Mouse (Mus musculus): Measurements from ENCODE around the gene Msrb3.

Msrb3 gene

DNA sequence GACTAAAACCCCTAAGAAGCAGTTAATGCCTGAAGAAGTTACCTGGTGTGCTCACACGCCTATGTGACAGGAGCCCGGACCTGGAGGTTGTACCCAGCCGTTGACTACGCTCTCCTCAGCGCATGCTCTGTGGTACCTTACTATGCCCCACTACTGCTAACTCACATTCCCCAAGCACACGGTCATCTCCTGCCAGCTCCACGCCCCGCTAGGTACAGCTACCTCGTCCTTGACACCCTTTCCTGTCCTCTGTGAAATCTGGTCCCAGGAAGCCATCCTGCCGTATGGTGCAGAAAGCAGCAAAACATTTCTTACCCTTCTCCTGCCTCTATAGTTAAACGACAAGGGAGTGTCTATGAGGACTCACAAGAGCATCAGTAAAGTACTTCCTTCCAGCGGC is 37.2 kb downstream of the Msrb3 start:
- DNase-seq (ENCODE audit: low spot score), result no peak

DNA sequence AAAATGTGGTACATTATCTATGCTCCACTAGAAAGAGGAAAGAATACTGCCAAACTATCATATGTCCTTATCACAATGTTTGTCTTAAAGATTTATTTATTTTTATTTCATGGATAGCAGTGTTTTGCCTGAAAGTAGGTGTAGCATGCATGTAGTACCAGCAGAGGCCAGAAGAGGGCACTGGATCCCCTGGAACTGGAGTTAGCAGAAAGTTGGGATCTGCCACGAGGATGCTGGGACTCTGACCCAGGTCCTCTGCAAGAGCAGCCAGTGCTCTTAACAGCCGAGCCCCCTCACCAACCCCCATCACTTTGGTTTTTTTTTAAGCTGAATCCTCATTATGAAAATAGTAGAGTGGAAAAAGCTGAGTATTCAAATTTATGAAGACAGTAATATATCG is 37.7 kb downstream of the Msrb3 start:
- DNase-seq (ENCODE audit: low spot score), result no peak

GRCm38 (mm10) chr10:120857531-120858001 is 41.3 kb downstream of the Msrb3 start:
- peak; percentile 38 for DNase-seq (ENCODE audit: low spot score)

GRCm38 (mm10) chr10:120854329-120854728 is 44.6 kb downstream of the Msrb3 start:
- no peak for DNase-seq (ENCODE audit: low spot score)

- no peak for DNase-seq (ENCODE audit: low spot score)
Observed at GRCm38 (mm10) chr10:120853816-120854215, 45.1 kb downstream of the Msrb3 start.

- no peak for DNase-seq (ENCODE audit: low spot score)
Observed at GRCm38 (mm10) chr10:120851196-120851781, 47.6 kb downstream of the Msrb3 start.

DNA sequence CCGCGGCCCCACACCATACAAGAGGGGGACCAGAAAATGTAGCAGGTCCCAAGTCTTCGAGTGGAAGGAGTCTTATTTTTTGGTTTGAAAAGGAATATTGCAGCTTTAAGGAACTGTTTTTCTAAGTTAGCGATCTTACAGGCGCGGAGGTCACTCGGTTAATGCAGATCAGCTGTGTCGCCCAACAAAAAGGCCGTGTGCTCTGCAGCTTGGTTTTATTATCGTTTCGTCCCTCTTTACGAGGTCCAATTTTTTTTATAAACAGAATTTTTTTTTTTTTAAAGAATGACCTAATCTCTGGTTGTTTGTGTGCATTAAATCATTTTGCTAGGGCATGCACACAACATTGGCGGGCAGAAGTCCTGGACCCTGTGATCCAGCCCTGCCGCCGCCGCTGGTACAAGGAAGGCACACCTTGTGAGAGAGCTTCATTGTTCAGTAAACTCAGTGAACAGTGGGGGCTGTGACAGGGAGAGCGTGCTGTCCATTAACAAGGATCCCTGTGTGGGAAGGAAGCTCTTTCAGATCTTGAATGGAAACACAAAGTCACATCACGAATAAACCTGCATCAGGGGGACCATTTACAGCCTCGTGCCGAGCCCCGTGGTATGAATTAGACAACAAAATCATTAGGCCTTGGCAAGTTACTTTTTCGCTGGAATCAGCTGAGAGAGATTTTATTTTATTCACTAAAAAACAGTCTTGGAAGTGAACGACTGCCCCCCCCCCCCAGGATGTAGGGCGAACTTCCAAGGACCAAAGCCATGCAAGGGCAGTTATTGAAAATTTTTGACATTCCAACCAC is 48.3 kb downstream of the Msrb3 start:
- no peak for DNase-seq (ENCODE audit: low spot score)

DNA sequence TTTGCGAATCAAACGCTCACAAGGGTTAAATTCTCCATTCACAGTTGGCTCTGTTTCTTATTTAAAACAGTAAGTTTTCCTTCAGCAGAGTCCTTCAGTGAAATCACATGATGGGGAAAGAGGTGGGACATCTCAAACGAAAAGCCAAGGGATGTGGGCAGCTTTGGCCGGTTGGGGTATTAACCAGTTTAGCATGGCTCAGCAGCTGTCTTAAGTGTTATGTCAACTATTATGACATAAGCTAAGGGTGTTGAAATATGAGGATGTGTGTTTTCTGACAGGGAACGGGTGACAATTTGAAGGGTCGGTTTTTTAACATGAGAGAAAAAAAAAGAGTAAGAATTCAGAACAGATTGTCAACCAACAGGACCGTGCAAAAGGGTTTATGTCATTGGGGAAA is 50.2 kb downstream of the Msrb3 start:
- peak; percentile 26 for DNase-seq (ENCODE audit: low spot score)

DNA sequence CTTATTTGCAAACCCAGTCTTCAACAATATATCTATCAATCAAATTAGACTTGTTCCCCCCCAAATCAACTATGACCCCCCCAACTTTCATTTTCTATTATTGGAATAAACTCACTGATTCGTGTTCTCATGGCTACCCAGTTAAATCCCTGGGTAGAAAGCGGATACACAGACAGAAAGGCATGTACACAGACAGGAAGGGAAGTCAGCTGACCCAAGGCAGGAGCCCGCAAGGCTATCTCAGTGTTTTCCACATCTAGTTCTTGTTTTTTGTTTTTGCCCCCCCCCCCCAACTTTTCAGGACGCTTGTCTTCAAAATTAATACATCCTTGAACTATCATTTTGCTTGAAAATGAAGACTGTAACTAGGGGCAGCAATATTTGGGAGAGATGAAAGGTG is 51.1 kb downstream of the Msrb3 start:
- DNase-seq (ENCODE audit: low spot score), result no peak

DNA sequence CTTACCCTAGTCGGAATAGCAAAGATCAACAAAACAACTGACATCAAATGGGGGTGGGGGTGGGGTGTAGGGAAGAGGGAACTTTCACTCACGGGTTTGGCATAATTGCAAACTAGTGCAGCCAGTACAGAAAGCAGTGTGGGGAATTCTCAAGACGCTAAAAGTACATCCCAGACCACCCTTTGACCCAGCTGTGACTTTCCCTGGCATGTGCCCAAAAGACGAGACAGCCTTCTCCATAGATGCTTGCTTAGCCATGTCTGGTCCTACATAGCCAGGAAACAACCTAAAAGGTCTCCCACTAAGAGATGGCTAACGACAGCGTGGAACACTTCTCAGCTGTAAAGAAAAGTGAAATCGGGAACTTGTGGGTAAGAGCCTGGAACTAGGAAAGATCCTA is 58.9 kb downstream of the Msrb3 start:
- no peak for DNase-seq (ENCODE audit: low spot score)

- no peak for DNase-seq (ENCODE audit: low spot score)
Observed at GRCm38 (mm10) chr10:120834531-120834930, 64.4 kb downstream of the Msrb3 start.

GRCm38 (mm10) chr10:120833836-120834235 is 65.1 kb downstream of the Msrb3 start:
- DNase-seq (ENCODE audit: low spot score), result no peak

- no peak for DNase-seq (ENCODE audit: low spot score)
Observed at GRCm38 (mm10) chr10:120827761-120828160, 71.1 kb downstream of the Msrb3 start.

DNA sequence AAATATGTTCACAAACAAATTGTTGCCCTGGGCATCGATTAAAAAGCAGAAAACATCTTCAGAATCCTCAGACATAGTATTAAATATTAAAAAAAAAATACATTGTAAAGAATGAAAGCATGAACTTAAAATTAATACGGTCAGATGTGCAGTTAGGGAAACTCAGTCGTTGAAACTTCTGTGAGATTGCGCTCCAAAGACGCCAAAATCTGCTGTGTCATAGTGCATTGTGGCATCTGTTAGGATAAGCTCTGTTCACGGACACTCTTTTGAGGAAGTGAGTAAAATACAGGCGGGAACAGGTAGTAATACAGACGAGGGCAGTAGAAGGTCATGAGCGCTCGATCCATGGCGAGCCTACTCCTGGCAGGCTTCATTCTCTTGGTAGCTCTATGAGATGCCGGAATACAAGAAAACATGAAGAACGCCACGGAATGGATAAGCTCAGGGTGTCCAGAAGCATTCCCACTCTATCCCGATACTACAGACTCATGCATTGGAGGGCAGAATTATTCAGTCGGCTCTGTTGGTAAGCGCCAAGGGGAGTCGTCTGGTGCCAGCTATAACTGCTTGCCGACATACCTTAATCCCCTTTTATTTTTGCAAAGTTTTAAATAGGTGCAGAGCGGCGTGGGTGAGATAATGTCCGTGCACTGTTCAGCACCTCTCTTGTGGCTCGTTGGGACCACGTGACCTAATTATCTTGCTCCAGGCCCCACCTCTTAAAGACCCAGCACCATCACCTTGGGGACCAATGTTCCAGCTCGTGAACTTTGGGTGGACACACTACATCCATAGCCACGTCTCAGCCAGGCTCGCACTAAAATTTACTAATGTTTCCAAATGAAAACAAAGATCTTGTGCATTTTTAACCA is 71.9 kb downstream of the Msrb3 start:
- DNase-seq (ENCODE audit: low spot score), result no peak

- DNase-seq (ENCODE audit: low spot score), result no peak
Observed at GRCm38 (mm10) chr10:120826381-120826780, 72.5 kb downstream of the Msrb3 start.

GRCm38 (mm10) chr10:120825594-120825993 is 73.3 kb downstream of the Msrb3 start:
- DNase-seq (ENCODE audit: low spot score), result no peak

DNA sequence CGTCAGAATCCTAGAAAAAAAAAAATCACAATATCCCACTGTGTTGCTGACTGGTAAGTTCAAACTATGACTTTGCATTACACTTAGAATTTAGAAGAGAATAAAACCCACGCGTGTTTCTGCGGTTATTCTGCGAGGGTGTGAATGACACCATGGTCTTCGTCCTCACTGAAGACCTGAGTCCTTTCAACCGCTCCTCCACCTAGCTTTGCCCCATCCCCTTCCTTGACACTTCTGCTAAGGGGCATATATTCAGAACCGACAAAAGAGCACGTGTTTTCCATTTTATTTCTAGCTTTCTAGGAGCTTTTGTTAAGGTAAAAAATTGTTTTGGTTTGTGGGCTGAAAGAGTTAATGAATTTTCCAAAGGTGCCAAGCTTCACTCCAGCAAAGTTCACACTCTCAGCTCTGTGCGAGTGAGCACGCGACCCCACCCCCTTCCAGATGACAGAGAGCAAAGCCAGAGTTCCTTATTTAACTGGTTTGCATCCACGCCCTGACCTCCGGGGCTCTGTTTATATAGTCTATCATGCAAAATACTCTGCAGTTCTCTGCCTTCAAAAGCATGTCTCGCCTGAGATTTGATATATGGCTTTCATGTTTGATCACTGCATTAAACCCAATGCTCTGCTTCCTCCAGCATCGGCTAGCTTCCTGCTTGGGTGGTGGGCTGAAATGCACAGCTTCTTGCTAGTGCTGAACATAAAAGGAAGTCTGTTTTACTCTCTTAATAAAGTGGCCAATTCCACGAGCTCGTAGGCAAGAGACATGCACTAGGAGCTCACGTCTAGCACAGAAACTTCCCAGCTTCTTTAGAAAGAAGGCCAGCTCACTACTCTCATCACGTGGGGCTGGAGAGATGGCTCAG is 77.2 kb downstream of the Msrb3 start:
- DNase-seq (ENCODE audit: low spot score), result no peak

GRCm38 (mm10) chr10:120820781-120821300 is 78.1 kb downstream of the Msrb3 start:
- no peak for DNase-seq (ENCODE audit: low spot score)

- no peak for DNase-seq (ENCODE audit: low spot score)
Observed at GRCm38 (mm10) chr10:120815290-120815689, 83.6 kb downstream of the Msrb3 start.

- DNase-seq (ENCODE audit: low spot score), result no peak
Observed at GRCm38 (mm10) chr10:120811796-120812443, 87.0 kb downstream of the Msrb3 start.

Measured in lung, postnatal 25 days (tissue).